Mouse (Mus musculus) liver, embryonic 12.5 days (tissue): ENCODE measurements around the gene Sptan1. TPM values are rescaled to one million over a fixed set of nuclear protein-coding genes. Genes with fewer than 3 reads are reported as not detected.

ENCODE experiments used
- ATAC-seq: fragments of 200-750 bp; cut with Nextera tagmentation; 2 replicates; pipeline ENCODE4 v1.8.0; 2017; ENCODE audit warnings: moderate number of reproducible peaks, mild to moderate bottlenecking, moderate library complexity
- H3K27ac ChIP-seq: fragments of 300-500 bp; sonication (generic); 2 replicates; pipeline ENCODE4 v1.5.1; 2016; ENCODE audit warnings: mild to moderate bottlenecking
- H3K27me3 ChIP-seq: fragments of 300-500 bp; sonication (generic); replicated peaks from 2 replicates; pipeline ENCODE4 v1.6.1; 2016; ENCODE audit warnings: mild to moderate bottlenecking, moderate library complexity
- H3K36me3 ChIP-seq: fragments of 300-500 bp; sonication (generic); 2 replicates; pipeline ENCODE4 v1.6.1; 2016; ENCODE audit warnings: mild to moderate bottlenecking, moderate library complexity
- H3K4me1 ChIP-seq: fragments of 300-500 bp; sonication (generic); 2 replicates; pipeline ENCODE4 v1.6.1; 2016
- H3K4me2 ChIP-seq: fragments of 300-500 bp; sonication (generic); 2 replicates; pipeline ENCODE4 v1.6.1; 2016; ENCODE audit warnings: mild to moderate bottlenecking, moderate library complexity
- H3K4me3 ChIP-seq: fragments of 300-500 bp; sonication (generic); 2 replicates; pipeline ENCODE4 v1.5.1; 2016; ENCODE audit warnings: mild to moderate bottlenecking, moderate library complexity
- H3K9ac ChIP-seq: fragments of 300-500 bp; sonication (generic); 2 replicates; pipeline ENCODE4 v1.6.1; 2016; ENCODE audit warnings: mild to moderate bottlenecking, moderate library complexity
- H3K9me3 ChIP-seq: fragments of 300-500 bp; sonication (generic); replicated peaks from 2 replicates; pipeline ENCODE4 v1.6.1; 2016; ENCODE audit warnings: mild to moderate bottlenecking, moderate library complexity
- WGBS: fragments of 180-500 bp; shearing (Covaris S2); methylation state at CpG from one replicate; pipeline ENCODE4 v1.1.7; 2016; ENCODE audit not compliant: insufficient replicate concordance; 5-methylcytosine and 5-hydroxymethylcytosine counted together
- polyA plus RNA-seq: library from polyadenylated mRNA; unstranded; fragments of >200 nt; fragmentation: Nextera tagmentation; extraction: Ambion mirVana; gene quantifications from 2 replicates; pipeline ENCODE4 v1.2.1, GENCODE M21; 2016

The Sptan1 gene
- polyA plus RNA-seq, 1 experiment from 2014 or later = 19.0 TPM

DNA sequence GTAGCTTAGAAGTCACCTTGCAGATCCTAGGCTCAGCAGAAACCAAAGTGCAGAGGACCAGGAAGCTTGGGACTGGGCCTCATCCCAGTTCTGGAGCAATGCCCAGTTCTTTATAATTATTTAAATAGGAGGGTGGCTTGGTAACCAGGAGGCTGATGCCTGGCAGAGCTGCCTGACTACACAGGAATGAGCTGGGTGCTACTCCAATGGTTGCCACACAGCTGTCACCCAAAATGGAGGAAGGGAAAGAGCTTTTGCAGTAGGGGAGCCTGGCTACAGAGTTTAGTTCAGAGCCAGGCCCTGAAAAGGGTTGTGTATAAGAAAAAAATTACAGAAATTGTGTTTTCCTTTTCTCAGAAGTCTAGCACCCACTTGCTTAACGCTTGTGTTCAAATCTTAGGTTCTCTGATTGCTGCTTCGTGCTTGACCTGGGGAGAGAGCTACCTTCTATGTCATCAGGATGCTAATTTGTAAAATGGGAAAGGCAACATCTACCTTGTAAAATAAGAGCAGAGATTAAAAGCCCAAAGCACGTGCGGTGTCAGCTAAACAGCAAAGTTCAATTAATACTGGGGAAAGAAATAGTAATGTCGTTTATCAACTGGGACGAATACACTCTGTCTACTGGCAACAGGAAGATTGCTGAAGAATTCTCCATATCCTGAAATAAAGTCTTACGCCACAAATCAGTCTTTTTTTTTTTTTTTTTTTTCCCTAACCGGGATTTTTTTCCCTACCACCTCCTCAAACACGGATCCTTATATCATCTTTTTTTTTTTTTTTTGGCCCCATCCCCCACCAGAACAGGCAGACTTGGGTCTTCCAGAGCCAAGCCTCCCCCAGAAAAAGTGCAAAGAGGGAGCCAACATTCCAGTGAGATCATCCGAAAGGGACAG is 758 bp upstream of the Sptan1 start:
- Histone ChIP-seq H3K27me3 (peaks cover 71% of the 10 kb centered on the region), H3K36me3 (peaks cover 7% of the 10 kb centered on the region), H3K9ac (peak overlapping the region; percentile 47; the same call in 1 of the 2 replicates), H3K4me3 (peak overlapping the region; percentile 63), H3K4me2 (peak overlapping the region; percentile 82), H3K9me3 (no peaks in the 10 kb centered on the region), H3K4me1 (peaks cover 12% of the 10 kb centered on the region), H3K27ac (peak overlapping the region; percentile 69; the same call in 1 of the 2 replicates)
- 19% methylated on average over 10 of the region's 10 CpGs for WGBS
- no peak for ATAC-seq

DNA sequence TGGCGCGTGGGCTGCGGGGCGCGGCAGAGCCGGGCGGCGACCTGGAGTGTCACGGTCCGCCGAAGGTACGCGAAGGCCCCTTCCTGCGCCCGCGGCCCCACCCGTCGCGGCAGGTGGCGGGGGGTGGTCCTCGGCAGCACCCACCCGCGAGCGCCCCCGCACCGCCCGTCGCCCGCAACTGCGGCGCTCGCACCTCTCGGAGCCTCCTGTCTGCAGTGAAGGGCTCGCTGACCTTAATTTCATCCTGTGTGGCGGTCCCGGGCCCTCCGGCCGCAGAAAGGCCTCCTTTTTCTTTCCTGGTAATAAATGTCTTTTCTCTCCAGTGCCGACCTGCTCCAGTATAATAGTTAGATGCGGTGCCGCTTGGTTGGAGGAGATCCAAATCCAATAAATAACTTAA is 546 bp downstream of the Sptan1 start:
- peak overlapping the region; percentile 82 for H3K4me2 ChIP-seq
- no peaks in the 10 kb centered on the region for H3K9me3 ChIP-seq
- H3K27ac ChIP-seq = peak overlapping the region; percentile 27; the same call in 1 of the 2 replicates
- peaks cover 12% of the 10 kb centered on the region for H3K4me1 ChIP-seq
- ATAC-seq = no peak
- H3K27me3 ChIP-seq = peaks cover 83% of the 10 kb centered on the region
- peak overlapping the region; percentile 63 for H3K4me3 ChIP-seq
- WGBS = 3% methylated on average over 41 of the region's 41 CpGs
- no peaks in the 10 kb centered on the region for H3K36me3 ChIP-seq
- H3K9ac ChIP-seq = peak overlapping the region; percentile 73

DNA sequence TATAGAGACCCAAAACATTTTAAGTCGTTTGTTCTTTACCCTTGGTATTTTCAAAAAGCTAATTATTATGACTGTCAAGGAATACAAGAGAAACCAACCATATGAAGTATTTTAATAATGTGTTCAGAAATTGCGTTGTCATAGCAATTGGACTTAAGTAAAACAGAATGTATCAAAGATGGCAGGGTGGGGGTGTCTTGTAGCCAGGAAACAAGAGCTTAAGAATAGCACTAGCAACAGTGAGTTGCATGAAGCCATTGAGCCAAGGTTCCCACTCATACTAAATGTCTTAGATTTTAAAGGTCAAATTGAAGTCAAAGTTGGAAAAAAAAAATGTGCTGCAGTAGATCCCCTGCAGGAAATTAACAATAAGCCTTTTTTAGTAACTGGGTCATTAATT is 1.5 kb downstream of the Sptan1 start:
- WGBS = 67% methylated on average over 2 of the region's 2 CpGs
- H3K9ac ChIP-seq = no peak overlapping the region
- H3K4me1 ChIP-seq = peaks cover 16% of the 10 kb centered on the region
- no peaks in the 10 kb centered on the region for H3K36me3 ChIP-seq
- H3K27ac ChIP-seq = no peak overlapping the region
- no peak for ATAC-seq
- H3K27me3 ChIP-seq = peaks cover 84% of the 10 kb centered on the region
- no peaks in the 10 kb centered on the region for H3K9me3 ChIP-seq
- peak overlapping the region; percentile 82 for H3K4me2 ChIP-seq
- H3K4me3 ChIP-seq = peak overlapping the region; percentile 63; the same call in 1 of the 2 replicates

DNA sequence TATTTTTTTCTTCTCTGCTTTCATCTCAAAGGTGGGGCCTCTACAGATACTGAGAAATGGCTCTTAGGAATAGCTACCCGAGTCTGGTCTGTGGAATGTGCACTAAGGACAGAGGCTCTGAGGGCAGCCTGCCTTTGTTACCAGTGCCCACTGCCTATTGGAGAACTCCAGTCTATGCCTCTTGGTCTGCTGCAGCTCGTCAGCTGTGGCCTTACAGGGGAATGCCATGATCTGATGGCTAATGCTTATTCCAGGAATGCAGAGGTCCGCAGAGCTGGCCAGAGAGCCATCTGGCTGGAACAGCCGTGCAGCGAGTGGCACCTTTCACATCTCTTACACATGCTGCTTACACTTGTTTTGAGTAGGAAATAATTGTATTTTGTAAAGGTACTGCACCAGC is 2.4 kb downstream of the Sptan1 start:
- H3K9me3 ChIP-seq = no peaks in the 10 kb centered on the region
- ATAC-seq = no peak
- no peak overlapping the region for H3K9ac ChIP-seq
- 68% methylated on average over 5 of the region's 5 CpGs for WGBS
- H3K4me2 ChIP-seq = no peak overlapping the region
- no peaks in the 10 kb centered on the region for H3K36me3 ChIP-seq
- H3K4me1 ChIP-seq = peaks cover 25% of the 10 kb centered on the region
- H3K27me3 ChIP-seq = peaks cover 78% of the 10 kb centered on the region
- H3K4me3 ChIP-seq = no peak overlapping the region
- H3K27ac ChIP-seq = no peak overlapping the region

DNA sequence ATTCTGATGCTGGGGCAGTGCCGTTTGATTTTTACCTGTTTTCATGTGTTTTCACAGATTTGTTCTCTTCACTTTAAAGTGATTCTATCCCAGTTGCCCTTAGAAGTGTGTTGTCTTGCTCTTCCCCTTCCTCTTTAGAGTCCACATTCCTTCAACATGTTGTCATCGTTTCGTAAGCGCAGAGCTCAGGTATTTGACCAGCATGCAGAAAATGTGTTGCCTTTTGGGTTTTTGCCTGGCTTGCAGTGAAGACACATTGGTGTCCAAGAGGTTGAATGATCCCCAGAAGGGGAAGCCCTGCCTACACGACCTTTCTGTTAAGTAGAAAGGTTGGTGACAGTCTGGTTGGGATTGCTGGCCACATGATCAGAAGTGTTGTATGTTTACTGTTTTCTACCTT is 3.3 kb downstream of the Sptan1 start:
- Histone ChIP-seq H3K9me3 (no peaks in the 10 kb centered on the region), H3K36me3 (no peaks in the 10 kb centered on the region), H3K9ac (no peak overlapping the region), H3K4me2 (no peak overlapping the region), H3K27ac (no peak overlapping the region), H3K27me3 (peaks cover 70% of the 10 kb centered on the region), H3K4me1 (peaks cover 31% of the 10 kb centered on the region), H3K4me3 (no peak overlapping the region)
- 66% methylated on average over 5 of the region's 5 CpGs for WGBS
- ATAC-seq = no peak

DNA sequence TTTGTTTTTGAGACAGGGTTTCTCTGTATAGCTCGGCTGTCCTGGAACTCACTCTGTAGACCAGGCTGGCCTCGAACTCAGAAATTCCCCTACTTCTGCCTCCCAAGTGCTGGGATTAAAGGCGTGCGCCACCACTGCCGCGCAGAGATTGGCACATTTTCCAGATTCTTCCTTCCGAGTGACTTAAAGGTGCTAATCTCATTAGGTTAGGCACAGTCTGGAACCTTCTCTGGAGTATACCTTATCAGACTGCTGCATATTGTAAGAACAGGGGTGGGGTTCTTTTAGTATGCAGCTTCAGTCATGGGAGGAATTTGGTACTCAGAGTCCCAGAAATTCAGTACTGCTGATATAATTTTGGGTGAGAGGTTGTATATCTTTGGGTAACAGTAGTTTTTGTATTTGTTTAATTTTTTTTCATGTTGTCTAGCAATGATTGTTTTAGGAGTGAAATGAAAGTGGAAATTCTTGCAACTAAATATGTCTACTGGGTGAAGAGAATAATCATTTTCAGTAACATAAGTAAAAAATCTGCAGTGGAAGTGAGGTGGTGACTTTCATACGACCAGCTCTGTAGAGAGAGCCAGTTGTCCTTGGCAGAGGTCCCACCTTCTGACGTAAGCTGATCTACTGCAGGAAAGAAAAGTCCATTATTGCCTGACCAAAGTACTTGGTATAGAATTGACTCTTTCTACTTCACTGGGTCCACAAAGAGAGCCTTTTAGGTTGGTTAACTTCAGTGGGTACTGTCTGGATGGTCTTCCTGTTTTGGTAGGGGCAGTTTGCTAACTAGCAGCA is 6.7 kb downstream of the Sptan1 start:
- Histone ChIP-seq H3K27ac (no peak overlapping the region), H3K36me3 (no peaks in the 10 kb centered on the region), H3K4me3 (no peak overlapping the region), H3K4me2 (no peak overlapping the region), H3K27me3 (peaks cover 39% of the 10 kb centered on the region), H3K4me1 (peaks cover 22% of the 10 kb centered on the region), H3K9ac (no peak overlapping the region), H3K9me3 (no peaks in the 10 kb centered on the region)
- WGBS = 45% methylated on average over 9 of the region's 9 CpGs
- peak; percentile 67 for ATAC-seq

DNA sequence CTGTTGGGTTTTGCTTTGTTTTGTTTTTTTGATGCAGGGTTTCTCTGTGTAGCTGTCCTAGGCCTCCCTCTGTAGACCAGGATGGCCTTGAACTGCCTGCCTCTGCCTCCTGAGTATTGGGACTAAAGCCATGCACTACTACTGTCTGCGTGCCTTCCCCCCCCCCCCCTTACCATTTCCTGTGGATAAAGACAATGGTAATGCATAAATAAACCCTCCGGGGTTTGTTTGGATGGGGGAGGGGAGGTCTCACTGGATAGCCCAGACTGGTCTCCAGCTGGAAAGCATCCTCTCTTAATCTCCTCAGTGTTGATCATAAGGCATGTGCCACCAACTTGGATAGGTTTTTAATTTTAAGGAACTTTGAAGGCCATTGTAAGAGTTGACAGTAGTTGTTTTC is 8.2 kb downstream of the Sptan1 start:
- Histone ChIP-seq H3K9ac (no peak overlapping the region), H3K9me3 (no peaks in the 10 kb centered on the region), H3K36me3 (0 out of 2 replicates have a peak, but pooled peaks cover 4% of the 10 kb centered on the region), H3K27ac (no peak overlapping the region), H3K27me3 (peaks cover 24% of the 10 kb centered on the region), H3K4me1 (peaks cover 20% of the 10 kb centered on the region), H3K4me3 (no peak overlapping the region), H3K4me2 (no peak overlapping the region)
- WGBS = 8% methylated on average over 2 of the region's 2 CpGs
- no peak for ATAC-seq

DNA sequence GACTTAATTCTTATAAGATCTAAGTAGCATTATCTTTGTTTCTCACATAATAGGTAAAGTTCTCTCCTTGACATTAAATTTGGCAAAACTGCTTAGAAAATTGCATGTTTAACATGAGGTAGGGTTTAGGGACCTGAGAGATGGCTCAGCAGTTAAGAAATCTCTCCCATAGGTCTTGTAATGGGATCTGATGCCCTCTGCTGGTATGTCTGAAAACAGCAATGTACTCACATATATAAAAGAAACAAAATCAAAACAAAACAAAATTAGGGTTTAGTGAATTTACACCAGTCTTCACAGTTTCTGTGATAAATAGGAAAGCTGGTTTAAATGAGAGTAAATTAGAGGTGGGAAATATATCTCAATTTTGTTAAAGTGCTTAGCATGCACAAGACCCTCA is 11.9 kb downstream of the Sptan1 start:
- Histone ChIP-seq H3K27ac (no peak overlapping the region), H3K9me3 (no peaks in the 10 kb centered on the region), H3K9ac (no peak overlapping the region), H3K4me3 (no peak overlapping the region), H3K27me3 (peaks cover 3% of the 10 kb centered on the region; the same call in 1 of the 2 replicates), H3K36me3 (peaks cover 35% of the 10 kb centered on the region), H3K4me2 (no peak overlapping the region), H3K4me1 (peaks cover 11% of the 10 kb centered on the region)
- ATAC-seq = no peak

DNA sequence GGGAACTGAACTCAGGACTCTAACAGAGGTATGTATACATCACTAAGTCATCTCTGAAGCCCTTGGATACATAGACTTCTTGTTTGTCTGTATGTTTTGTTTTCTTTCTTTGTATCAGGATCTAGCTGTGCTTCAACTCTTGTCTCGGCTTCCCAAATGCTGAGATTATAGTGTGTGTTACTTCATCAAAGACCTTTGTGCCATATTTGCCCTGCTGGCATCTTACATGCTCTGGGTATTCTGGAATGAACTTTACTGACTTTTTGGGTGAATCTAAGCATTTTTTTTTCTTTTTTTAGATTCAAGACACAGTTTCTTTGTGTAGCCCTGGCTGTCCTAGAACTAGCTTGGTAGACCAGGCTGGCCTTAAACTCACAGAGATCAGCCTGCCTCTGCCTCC is 15.3 kb downstream of the Sptan1 start:
- H3K9me3 ChIP-seq = no peaks in the 10 kb centered on the region
- H3K27me3 ChIP-seq = no peaks in the 10 kb centered on the region
- no peaks in the 10 kb centered on the region for H3K4me1 ChIP-seq
- no peak overlapping the region for H3K4me3 ChIP-seq
- no peak overlapping the region for H3K4me2 ChIP-seq
- WGBS = 76% methylated on average over 1 of the region's 1 CpGs
- ATAC-seq = no peak
- H3K36me3 ChIP-seq = peaks cover 64% of the 10 kb centered on the region
- no peak overlapping the region for H3K9ac ChIP-seq
- no peak overlapping the region for H3K27ac ChIP-seq

DNA sequence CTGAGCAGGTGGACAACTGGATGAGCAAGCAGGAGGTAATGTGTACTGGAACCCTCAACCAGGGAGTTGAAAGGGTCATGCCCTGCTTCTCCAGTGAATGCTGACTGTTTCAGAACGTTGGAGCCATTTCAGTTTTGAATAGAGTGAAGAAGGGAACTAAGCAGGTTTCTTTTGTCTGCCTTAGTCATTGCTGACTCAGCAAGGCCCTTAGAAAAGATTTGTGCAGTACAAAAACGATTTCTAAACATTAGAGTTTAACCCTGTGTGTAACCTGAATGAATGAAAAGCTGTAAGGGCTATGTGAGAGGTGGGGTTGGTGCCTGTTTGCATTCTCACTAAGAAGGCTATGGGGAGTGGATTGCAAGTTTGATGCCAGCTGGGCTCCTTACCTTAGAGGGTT is 26.6 kb downstream of the Sptan1 start:
- Histone ChIP-seq H3K9ac (no peak overlapping the region), H3K27me3 (no peaks in the 10 kb centered on the region), H3K27ac (no peak overlapping the region), H3K4me3 (no peak overlapping the region), H3K9me3 (no peaks in the 10 kb centered on the region), H3K36me3 (peaks cover 77% of the 10 kb centered on the region), H3K4me2 (no peak overlapping the region), H3K4me1 (no peaks in the 10 kb centered on the region)
- 36% methylated on average over 2 of the region's 2 CpGs for WGBS
- ATAC-seq = no peak

DNA sequence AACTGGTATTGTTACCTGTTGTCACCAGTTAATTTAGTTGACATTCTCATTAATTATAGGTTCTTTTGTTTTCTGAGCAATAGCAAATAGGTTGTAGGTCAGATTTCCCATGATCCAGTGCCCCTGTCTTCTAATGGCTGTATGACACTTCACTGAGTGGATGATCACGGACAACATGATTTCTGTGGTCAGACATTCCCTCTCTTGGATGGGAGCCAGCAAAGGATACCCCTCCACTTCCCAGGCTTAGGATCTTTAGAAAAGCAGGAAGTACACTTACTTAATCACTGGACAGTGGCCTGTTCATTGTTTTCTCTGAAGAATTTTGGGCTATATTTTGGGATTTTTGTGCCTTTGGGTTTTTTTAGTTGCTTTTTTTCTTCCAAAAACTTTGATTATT is 43.7 kb downstream of the Sptan1 start:
- no peak overlapping the region for H3K9ac ChIP-seq
- H3K27me3 ChIP-seq = no peaks in the 10 kb centered on the region
- no peaks in the 10 kb centered on the region for H3K4me1 ChIP-seq
- H3K4me3 ChIP-seq = no peak overlapping the region
- 60% methylated on average over 1 of the region's 1 CpGs for WGBS
- H3K27ac ChIP-seq = no peak overlapping the region
- H3K9me3 ChIP-seq = no peaks in the 10 kb centered on the region
- no peak for ATAC-seq
- no peak overlapping the region for H3K4me2 ChIP-seq
- H3K36me3 ChIP-seq = peaks cover 71% of the 10 kb centered on the region

DNA sequence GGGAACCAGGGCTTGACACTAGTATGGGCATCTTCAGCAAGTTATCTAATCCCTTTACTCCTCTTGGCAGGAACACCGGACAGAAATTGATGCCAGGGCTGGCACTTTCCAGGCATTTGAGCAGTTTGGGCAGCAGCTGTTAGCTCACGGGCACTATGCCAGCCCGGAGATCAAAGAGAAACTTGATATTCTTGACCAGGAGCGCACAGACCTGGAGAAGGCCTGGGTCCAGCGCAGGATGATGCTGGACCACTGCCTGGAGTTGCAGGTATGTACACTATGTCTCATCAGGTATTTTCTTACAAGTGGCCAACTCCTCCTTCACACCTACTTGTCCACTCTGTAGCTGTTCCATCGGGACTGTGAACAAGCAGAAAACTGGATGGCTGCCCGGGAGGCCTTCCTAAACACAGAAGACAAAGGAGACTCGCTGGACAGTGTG is 45.5 kb downstream of the Sptan1 start:
- Histone ChIP-seq H3K4me1 (no peaks in the 10 kb centered on the region), H3K9me3 (no peaks in the 10 kb centered on the region), H3K36me3 (peaks cover 77% of the 10 kb centered on the region), H3K27me3 (no peaks in the 10 kb centered on the region), H3K9ac (no peak overlapping the region), H3K4me3 (no peak overlapping the region), H3K27ac (no peak overlapping the region), H3K4me2 (no peak overlapping the region)
- ATAC-seq = no peak
- 81% methylated on average over 8 of the region's 8 CpGs for WGBS
